Mouse (Mus musculus) C2C12 (cell line): Measurements from ENCODE around the gene Cdkl2. TPM values are rescaled to one million over a fixed set of nuclear protein-coding genes. Genes with fewer than 3 reads are reported as not detected.
A peak's percentile ranks its signal among the peaks of the same experiment; 100 is the strongest.

Source experiments
- H3K27me3 ChIP-seq: one replicate; pipeline ENCODE4 v1.6.1; 2011; ENCODE audit not compliant: control insufficient read depth, insufficient read depth, insufficient read length
- H3K36me3 ChIP-seq: one replicate; pipeline ENCODE4 v1.6.1; 2011; ENCODE audit not compliant: control insufficient read depth, insufficient read depth
- H3K4me3 ChIP-seq: one replicate; pipeline ENCODE4 v1.5.1; 2011; ENCODE audit warnings: mild to moderate bottlenecking, control low read depth; ENCODE audit not compliant: poor library complexity, insufficient read depth, severe bottlenecking
- H3K79me2 ChIP-seq: one replicate; pipeline ENCODE4 v1.6.1; 2011; ENCODE audit not compliant: control insufficient read depth, insufficient read depth
- H3K79me3 ChIP-seq: one replicate; pipeline ENCODE4 v1.6.1; 2011; ENCODE audit warnings: low read depth, control low read depth
- H3ac ChIP-seq: one replicate; pipeline ENCODE3; 2011; ENCODE audit warnings: low read depth; ENCODE audit not compliant: control insufficient read depth, insufficient read length
- CEBPB ChIP-seq: IDR thresholded peaks from one replicate; pipeline ENCODE4 v1.6.1; 2011; ENCODE audit warnings: low read depth, mild to moderate bottlenecking, control low read depth, moderate library complexity
- CTCF ChIP-seq: IDR thresholded peaks from one replicate; pipeline ENCODE4 v1.5.1; 2011; ENCODE audit not compliant: control insufficient read depth, insufficient read depth, insufficient read length
- FOSL1 ChIP-seq: IDR thresholded peaks from one replicate; pipeline ENCODE4 v1.8.0; 2011; ENCODE audit warnings: mild to moderate bottlenecking, low read length; ENCODE audit not compliant: poor library complexity, insufficient read depth, severe bottlenecking
- MAX ChIP-seq: IDR thresholded peaks from one replicate; pipeline ENCODE4 v1.6.1; 2011; ENCODE audit warnings: mild to moderate bottlenecking, control low read depth
- MYOD1 ChIP-seq: IDR thresholded peaks from one replicate; pipeline ENCODE4 v1.6.1; 2011; ENCODE audit warnings: low read depth; ENCODE audit not compliant: control insufficient read depth, insufficient read length
- MYOG ChIP-seq: IDR thresholded peaks from one replicate; pipeline ENCODE4 v1.6.1; 2011; ENCODE audit not compliant: control insufficient read depth, insufficient read length; ENCODE audit errors: extremely low read depth
- USF1 ChIP-seq: IDR thresholded peaks from one replicate; pipeline ENCODE4 v1.6.1; 2011; ENCODE audit warnings: low read depth, mild to moderate bottlenecking, control low read depth, moderate library complexity
- polyA plus RNA-seq: library from polyadenylated mRNA; unstranded; fragments of >200 nt; fragmentation: generic; extraction: Trizol; gene quantifications from one replicate; pipeline ENCODE4 v1.2.1, GENCODE M21; 2012; ENCODE audit warnings: missing spikeins

Cdkl2 gene
- polyA plus RNA-seq, 1 experiment = 0.83 TPM

DNA sequence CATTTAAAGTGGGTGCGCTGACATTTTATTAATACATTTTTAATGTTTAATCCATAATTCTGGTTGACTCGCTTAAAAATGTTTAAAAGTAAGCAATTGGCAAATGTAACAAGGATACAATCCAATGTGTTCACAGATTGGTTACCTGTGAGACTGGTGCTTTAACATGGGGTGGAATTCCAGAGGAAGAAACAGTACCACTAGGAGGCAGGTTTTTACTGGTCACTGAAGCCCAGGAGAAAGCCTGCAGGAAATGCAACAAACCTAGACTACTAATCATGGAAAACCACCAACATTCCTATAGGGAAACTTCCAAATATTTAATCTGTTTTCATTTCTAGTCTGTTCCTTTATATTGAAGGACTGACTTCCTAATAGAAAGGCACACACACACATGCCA lies 19.5 kb upstream of the Cdkl2 start:
- TF ChIP-seq MAX = no peak
- TF ChIP-seq CEBPB = no peak
- TF ChIP-seq MYOD1 = no peak
- no peak for TF ChIP-seq MYOG
- TF ChIP-seq CTCF = no peak
- TF ChIP-seq FOSL1 = no peak
- no peak for TF ChIP-seq USF1
- Histone ChIP-seq H3ac (no peak overlapping the region), H3K4me3 (no peak overlapping the region), H3K27me3 (no peaks in the 10 kb centered on the region), H3K79me2 (peaks cover 23% of the 10 kb centered on the region), H3K36me3 (peaks cover 81% of the 10 kb centered on the region), H3K79me3 (peaks cover 8% of the 10 kb centered on the region)

DNA sequence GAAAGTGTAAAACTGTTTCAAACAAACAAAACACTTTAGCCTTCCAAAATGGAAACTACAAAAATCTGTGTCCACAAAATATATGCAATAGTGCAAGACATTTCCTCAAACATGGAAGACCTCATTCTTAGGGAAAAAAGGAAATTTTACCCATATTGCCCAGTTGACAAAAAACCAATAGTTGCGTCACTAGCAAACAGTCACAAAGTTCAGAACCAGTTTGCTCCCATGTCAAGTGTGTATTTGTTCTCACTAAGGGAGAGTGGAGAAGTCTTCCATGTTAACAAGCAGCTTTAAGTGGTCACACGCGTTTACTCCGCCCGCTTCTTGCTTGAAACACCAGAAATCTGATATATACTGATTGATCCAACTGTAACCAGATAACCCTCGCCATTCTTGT lies 9.2 kb upstream of the Cdkl2 start:
- H3K4me3 ChIP-seq = no peak overlapping the region
- H3K36me3 ChIP-seq = peaks cover 57% of the 10 kb centered on the region
- no peaks in the 10 kb centered on the region for H3K27me3 ChIP-seq
- no peak overlapping the region for H3ac ChIP-seq
- H3K79me3 ChIP-seq = no peaks in the 10 kb centered on the region
- no peak for TF ChIP-seq FOSL1
- no peak for TF ChIP-seq MYOG
- TF ChIP-seq MAX = no peak
- H3K79me2 ChIP-seq = no peaks in the 10 kb centered on the region

DNA sequence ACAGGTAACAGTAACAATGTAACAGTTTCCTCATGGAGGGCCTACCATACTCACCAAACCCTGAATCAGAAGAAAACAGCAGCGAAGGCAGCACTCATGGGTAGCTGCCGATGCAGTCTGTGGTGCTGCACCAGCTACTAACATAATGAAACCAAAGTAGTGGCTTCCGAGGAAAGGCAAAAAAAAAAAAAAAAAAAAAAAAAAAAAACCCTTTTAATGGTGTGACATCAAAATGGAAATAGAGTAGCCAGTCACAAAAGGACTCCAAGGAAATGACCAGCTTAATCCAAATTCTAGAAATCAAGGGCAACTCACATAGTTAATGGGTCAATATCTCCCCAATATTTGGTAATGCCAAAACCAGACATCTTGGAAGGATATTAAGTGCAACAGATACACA lies 6.7 kb upstream of the Cdkl2 start:
- H3K27me3 ChIP-seq = no peaks in the 10 kb centered on the region
- peaks cover 33% of the 10 kb centered on the region for H3K36me3 ChIP-seq
- no peaks in the 10 kb centered on the region for H3K79me3 ChIP-seq
- H3K4me3 ChIP-seq = no peak overlapping the region
- H3K79me2 ChIP-seq = no peaks in the 10 kb centered on the region
- TF ChIP-seq CEBPB (no peak), USF1 (no peak), MYOG (no peak), CTCF (no peak), MAX (no peak), MYOD1 (no peak), FOSL1 (no peak)
- no peak overlapping the region for H3ac ChIP-seq

DNA sequence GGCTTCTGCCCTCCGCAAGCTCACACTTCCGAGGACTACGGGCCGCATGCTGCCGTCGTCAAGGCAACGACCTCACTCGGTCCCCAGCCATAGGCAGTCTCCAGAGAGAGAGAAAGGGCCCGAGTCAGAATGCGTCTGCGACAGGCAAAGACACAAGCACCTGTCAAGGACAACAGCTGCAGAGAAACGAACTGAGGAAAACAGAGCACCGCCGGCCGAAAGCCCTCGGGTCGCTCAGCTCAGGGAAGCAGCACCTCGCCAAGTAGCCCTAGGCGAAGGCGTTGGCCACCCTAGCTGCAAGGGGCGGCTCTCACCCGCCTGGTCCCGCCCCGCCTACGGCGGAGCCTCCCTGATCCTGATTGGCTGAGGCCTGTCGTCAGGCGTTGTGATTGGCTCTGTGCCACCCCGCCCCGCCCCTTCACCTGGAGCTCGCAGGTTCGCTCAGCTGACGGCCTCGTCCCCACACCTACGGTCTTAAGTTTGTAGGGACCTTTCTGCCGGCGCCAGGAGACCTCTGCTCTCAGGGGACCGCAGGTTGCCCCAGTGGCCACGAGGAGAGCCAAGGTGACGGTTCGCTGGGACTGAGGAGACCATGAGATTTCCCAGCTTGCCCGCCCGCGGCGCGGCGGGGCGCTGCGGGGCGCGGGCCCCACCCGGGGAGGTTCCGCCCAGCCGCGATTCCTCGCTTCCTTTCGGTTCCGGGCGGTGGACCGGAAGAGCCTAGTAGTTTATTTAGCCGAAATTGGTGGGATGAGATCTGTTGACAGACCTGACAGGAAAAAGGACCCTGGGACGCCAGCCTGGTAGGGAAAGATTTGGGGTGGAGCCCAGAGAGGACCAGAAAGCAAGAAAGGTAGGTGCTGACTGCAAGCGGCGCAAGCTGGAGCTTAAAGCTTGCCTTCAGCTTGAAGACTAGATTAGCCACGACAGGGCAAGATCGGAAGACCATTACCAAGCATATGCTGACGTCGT lies 1.0 kb downstream of the Cdkl2 start:
- H3K79me3 ChIP-seq = no peaks in the 10 kb centered on the region
- peak overlapping the region; percentile 45 for H3K4me3 ChIP-seq

DNA sequence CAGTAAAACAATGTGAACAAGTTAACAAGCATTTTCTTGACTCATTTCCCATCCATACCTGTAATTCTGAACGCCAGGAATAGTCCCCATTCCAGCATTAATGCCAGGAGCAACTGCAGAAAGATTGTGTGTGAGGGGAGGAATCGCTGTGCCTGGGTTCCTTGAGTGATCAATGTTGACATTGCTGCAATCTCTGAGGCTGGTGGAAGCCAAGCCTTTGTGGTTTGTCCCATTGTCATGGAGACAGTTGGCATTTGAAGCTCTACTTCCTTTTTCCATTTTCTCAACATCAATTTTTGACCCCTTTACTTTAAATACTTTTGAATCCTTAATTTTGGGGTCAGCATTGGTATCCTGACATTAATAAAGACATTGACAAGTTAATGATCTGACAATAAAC lies 23.7 kb downstream of the Cdkl2 start:
- Histone ChIP-seq H3K36me3 (no peaks in the 10 kb centered on the region), H3K27me3 (no peaks in the 10 kb centered on the region), H3ac (no peak overlapping the region), H3K79me3 (no peaks in the 10 kb centered on the region), H3K4me3 (no peak overlapping the region), H3K79me2 (no peaks in the 10 kb centered on the region)
- no peak for TF ChIP-seq MYOG
- TF ChIP-seq MAX = no peak
- no peak for TF ChIP-seq CTCF
- no peak for TF ChIP-seq USF1
- no peak for TF ChIP-seq MYOD1
- TF ChIP-seq CEBPB = no peak
- TF ChIP-seq FOSL1 = no peak

More for the DNA sequence above, 1.0 kb downstream of the Cdkl2 start:
- Histone ChIP-seq H3K36me3 (no peaks in the 10 kb centered on the region), H3K27me3 (no peaks in the 10 kb centered on the region), H3ac (peak overlapping the region; percentile 25), H3K79me2 (no peaks in the 10 kb centered on the region)
- TF ChIP-seq MAX = peak; percentile 14
- TF ChIP-seq MYOG = no peak

DNA sequence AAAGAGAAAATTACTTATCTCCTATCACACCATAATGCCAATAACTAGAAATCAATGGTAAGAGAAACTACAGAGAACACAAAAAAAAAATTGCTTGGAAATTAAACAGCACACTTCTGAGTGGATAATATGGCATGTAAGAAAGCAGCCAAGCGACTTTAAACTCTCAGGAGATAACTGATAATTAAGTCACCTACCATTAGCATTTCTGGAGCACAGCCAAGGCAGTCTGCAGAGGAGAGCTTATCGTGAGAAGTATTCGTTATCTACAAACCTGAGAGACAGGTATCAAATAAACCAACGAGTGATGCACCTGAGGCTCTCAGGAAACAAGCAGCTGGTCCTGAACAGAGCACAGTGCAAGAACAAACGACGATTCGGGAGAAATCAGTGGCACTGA lies 31.9 kb downstream of the Cdkl2 start:
- no peaks in the 10 kb centered on the region for H3K27me3 ChIP-seq
- no peak overlapping the region for H3ac ChIP-seq
- no peaks in the 10 kb centered on the region for H3K36me3 ChIP-seq
- no peak overlapping the region for H3K4me3 ChIP-seq
- TF ChIP-seq CTCF (no peak), MYOD1 (no peak)
- H3K79me2 ChIP-seq = no peaks in the 10 kb centered on the region
- no peaks in the 10 kb centered on the region for H3K79me3 ChIP-seq
